Mouse (Mus musculus): ENCODE results near the gene Tatdn2. TPM values are rescaled to one million over a fixed set of nuclear protein-coding genes. Genes with fewer than 3 reads are reported as not detected.

Tatdn2 gene
- polyA plus RNA-seq, 1 experiment from 2014 or later, result 1.3 TPM

DNA sequence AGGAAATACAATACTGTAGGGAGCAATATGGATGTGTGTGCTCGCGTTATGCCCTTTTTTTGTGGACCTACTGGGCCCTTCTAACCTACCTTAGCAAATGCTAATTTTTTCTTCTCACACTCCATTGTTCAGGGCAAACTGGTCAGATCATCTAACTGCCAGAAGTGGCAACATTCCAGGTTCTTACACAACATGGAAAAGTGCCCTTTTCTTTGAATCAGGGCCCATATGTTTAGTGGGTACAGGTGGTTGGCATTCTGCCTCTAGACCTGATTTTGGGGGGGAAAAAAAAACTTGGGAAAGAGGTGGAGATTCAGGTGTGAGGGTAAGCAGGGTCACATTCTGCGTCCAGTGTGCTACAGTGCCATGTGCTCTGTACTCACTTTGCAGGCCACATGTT lies 20.7 kb downstream of the Tatdn2 start:
- no peak overlapping the region for H3K4me3 ChIP-seq (ENCODE audit: low read depth, low read length)
- peak; percentile 62 for ATAC-seq
- H3K27me3 ChIP-seq (replicated peaks; ENCODE audit: insufficient read depth, low read length), result no peaks in the 10 kb centered on the region
- peaks cover 23% of the 10 kb centered on the region for H3K36me3 ChIP-seq (ENCODE audit: insufficient read depth, low read length)
- 60% methylated on average over 3 of the region's 3 CpGs for WGBS
- H3K9me3 ChIP-seq (ENCODE audit: low read length), result no peaks in the 10 kb centered on the region
- H3K4me2 ChIP-seq (replicated peaks; ENCODE audit: low read depth, low read length), result no peak overlapping the region
- H3K27ac ChIP-seq (ENCODE audit: low read length), result no peak overlapping the region; the same call in 1 of the 2 replicates
- TF ChIP-seq CTCF (IDR thresholded peaks at IDR 0.05) (no peak), EP300 (IDR thresholded peaks at IDR 0.05) (no peak)
- peak; percentile 40 for DNase-seq (ENCODE audit: low spot score)
- H3K4me1 ChIP-seq (ENCODE audit: insufficient read depth, low read depth, low read length), result no peaks in the 10 kb centered on the region
- no peak overlapping the region for H3K9ac ChIP-seq (replicated peaks; ENCODE audit: low read depth)

DNA sequence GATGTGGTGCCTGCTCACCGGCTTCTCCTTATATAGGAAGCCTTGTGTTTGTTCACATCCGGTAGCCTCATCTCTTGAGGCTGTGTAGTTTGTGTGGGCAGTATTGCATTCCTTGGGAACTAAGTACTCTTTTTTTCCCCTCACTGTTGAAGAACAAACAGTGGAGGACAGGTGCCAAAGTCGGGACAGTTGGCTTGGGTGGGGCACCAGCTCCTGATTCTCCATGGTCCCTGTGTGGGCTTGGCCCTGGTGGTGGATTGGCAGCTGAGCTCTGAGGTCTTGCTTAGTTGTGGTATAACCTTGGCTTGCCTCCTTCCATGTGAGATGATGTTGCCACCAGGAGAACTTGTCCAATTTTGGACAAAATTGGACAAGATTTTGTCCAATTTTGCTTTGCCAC lies 23.0 kb downstream of the Tatdn2 start, which contains the start of gene Ghrl:
TSS of gene Ghrl (minus strand) at position 3 of the 400 bp plus-strand sequence.
- DNase-seq (ENCODE audit: low spot score) (no peak), ATAC-seq (no peak)
- Histone ChIP-seq H3K9ac (replicated peaks; ENCODE audit: low read depth) (no peak within 1 kb of the TSS), H3K4me1 (ENCODE audit: insufficient read depth, low read depth, low read length) (no peaks in the 10 kb centered on the region), H3K36me3 (ENCODE audit: insufficient read depth, low read length) (peaks cover 10% of the 10 kb centered on the region), H3K4me3 (ENCODE audit: low read depth, low read length) (no peak within 1 kb of the TSS), H3K4me2 (replicated peaks; ENCODE audit: low read depth, low read length) (no peak within 1 kb of the TSS), H3K9me3 (ENCODE audit: low read length) (no peaks in the 10 kb centered on the region), H3K27ac (ENCODE audit: low read length) (no peak within 1 kb of the TSS), H3K27me3 (replicated peaks; ENCODE audit: insufficient read depth, low read length) (no peaks in the 10 kb centered on the region)
- TF ChIP-seq EP300 (IDR thresholded peaks at IDR 0.05), result no peak
- TF ChIP-seq CTCF (IDR thresholded peaks at IDR 0.05), result no peak
- WGBS, result 58% methylated on average over 3 of the region's 3 CpGs

DNA sequence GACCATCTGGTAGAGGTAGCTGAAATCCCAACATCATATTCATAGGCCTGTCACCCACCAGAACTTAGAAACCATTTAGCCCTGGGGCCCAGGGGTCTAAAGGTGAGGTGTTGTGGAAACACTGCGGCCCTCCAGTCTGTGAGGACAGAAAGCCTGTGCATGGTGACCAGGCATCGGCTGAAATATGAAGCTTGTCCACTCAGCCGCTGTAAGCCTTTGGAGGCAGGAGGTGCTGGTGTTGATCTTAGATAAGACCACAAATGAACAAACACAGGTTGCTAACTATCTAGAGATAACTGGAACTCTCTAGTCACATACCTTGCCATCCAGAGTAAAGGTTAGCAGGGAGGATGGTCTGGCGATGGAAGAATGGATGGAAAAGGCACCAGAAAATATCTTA lies 24.2 kb downstream of the Tatdn2 start:
- Histone ChIP-seq H3K4me3 (ENCODE audit: low read depth, low read length) (no peak overlapping the region), H3K9ac (replicated peaks; ENCODE audit: low read depth) (no peak overlapping the region), H3K4me1 (ENCODE audit: insufficient read depth, low read depth, low read length) (no peaks in the 10 kb centered on the region), H3K4me2 (replicated peaks; ENCODE audit: low read depth, low read length) (no peak overlapping the region), H3K27me3 (replicated peaks; ENCODE audit: insufficient read depth, low read length) (no peaks in the 10 kb centered on the region), H3K27ac (ENCODE audit: low read length) (no peak overlapping the region), H3K36me3 (ENCODE audit: insufficient read depth, low read length) (peaks cover 3% of the 10 kb centered on the region; the same call in 1 of the 2 replicates), H3K9me3 (ENCODE audit: low read length) (no peaks in the 10 kb centered on the region)
- TF ChIP-seq CTCF (IDR thresholded peaks at IDR 0.05) (no peak), EP300 (IDR thresholded peaks at IDR 0.05) (no peak)
- no peak for DNase-seq (ENCODE audit: low spot score)
- 68% methylated on average over 4 of the region's 4 CpGs for WGBS
- ATAC-seq, result peak; percentile 12; the same call in 1 of the 2 replicates

DNA sequence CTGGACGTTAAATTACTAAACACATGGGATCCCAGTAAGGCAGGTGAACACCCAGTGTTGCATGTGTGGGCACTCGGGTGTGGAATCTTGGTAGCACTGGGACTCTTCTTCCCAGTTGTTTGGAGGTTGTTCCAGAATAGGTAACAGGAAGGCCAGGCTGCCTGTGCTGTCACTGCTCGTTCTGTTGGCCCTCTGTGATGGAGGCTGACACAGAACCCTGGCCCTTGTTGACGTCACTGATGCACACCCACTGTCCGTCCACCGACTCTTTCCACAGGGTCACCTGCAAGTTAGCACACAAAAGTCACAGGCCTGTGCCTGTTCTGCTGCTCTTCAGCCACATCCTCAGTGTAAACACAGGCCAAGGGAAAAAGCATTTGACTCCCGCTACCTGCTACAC lies 31.3 kb downstream of the Tatdn2 start:
- ATAC-seq (no peak), DNase-seq (ENCODE audit: low spot score) (no peak)
- no peaks in the 10 kb centered on the region for H3K27me3 ChIP-seq (replicated peaks; ENCODE audit: insufficient read depth, low read length)
- H3K9me3 ChIP-seq (ENCODE audit: low read length), result no peaks in the 10 kb centered on the region
- no peaks in the 10 kb centered on the region for H3K4me1 ChIP-seq (ENCODE audit: insufficient read depth, low read depth, low read length)
- no peak overlapping the region for H3K4me2 ChIP-seq (replicated peaks; ENCODE audit: low read depth, low read length)
- H3K27ac ChIP-seq (ENCODE audit: low read length), result no peak overlapping the region
- no peak overlapping the region for H3K9ac ChIP-seq (replicated peaks; ENCODE audit: low read depth)
- TF ChIP-seq EP300 (IDR thresholded peaks at IDR 0.05) (no peak), CTCF (IDR thresholded peaks at IDR 0.05) (no peak)
- peaks cover 48% of the 10 kb centered on the region for H3K36me3 ChIP-seq (ENCODE audit: insufficient read depth, low read length)
- no peak overlapping the region for H3K4me3 ChIP-seq (ENCODE audit: low read depth, low read length)
- WGBS, result 85% methylated on average over 7 of the region's 7 CpGs

DNA sequence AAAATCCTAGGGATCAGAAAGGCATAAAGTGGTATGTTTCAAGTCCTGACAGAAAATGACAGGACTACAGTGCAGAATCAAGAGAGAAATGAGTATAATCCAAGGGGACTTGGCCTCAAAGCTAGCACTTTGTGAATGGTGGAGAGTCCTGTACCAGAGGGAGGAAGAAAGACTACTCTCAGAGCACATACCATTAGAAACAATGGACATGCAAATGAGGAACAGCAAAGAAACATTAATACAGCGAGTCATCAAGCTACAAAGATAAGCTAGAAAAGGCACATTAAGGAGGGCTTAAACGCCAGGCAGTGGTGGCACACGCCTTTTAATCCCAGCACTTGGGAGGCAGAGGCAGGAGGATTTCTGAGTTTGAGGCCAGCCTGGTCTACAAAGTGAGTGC lies 34.4 kb downstream of the Tatdn2 start:
- 96% methylated on average over 3 of the region's 3 CpGs for WGBS
- Histone ChIP-seq H3K4me1 (ENCODE audit: insufficient read depth, low read depth, low read length) (no peaks in the 10 kb centered on the region), H3K9me3 (ENCODE audit: low read length) (no peaks in the 10 kb centered on the region), H3K27ac (ENCODE audit: low read length) (no peak overlapping the region), H3K4me3 (ENCODE audit: low read depth, low read length) (no peak overlapping the region), H3K4me2 (replicated peaks; ENCODE audit: low read depth, low read length) (no peak overlapping the region), H3K36me3 (ENCODE audit: insufficient read depth, low read length) (peaks cover 56% of the 10 kb centered on the region), H3K9ac (replicated peaks; ENCODE audit: low read depth) (no peak overlapping the region), H3K27me3 (replicated peaks; ENCODE audit: insufficient read depth, low read length) (no peaks in the 10 kb centered on the region)
- ATAC-seq (no peak), DNase-seq (ENCODE audit: low spot score) (no peak)
- TF ChIP-seq CTCF (IDR thresholded peaks at IDR 0.05) (no peak), EP300 (IDR thresholded peaks at IDR 0.05) (no peak)

DNA sequence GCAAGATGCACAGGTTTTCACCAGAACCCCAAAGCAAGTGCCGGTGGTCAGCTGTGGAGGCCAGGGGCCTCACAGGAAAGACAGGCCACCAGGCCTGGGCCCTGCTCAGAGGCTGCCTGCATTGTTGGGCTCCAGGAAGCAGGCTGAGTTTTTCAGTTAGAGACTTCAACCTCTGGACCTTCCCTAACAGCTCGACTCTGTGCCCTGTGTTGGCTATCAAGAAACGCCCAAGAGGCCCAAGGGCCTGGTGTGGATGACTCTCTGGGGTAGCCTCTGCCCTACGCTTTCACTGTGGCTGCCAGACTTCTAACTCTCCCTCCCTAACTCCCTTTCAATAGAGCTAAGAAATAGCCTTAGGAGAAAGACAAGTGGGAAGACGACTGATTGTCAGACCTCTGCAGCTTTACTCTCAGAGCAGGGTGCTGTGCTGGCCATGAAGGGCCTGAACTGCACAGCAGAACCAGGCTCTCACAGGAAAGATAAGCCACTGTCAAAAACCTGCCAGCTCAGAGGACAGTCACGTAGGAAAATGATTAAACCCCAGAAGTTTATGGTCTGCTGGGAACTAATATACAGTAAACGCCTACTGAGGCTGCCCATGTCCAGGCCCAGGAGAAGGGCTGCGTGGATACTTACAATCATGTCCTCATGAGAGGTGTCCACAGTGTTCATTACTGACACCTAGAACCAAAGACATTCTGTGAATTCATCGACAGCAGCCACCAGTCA lies 40.6 kb downstream of the Tatdn2 start:
- Histone ChIP-seq H3K27ac (ENCODE audit: low read length) (no peak overlapping the region), H3K36me3 (ENCODE audit: insufficient read depth, low read length) (peaks cover 13% of the 10 kb centered on the region), H3K27me3 (replicated peaks; ENCODE audit: insufficient read depth, low read length) (no peaks in the 10 kb centered on the region), H3K4me1 (ENCODE audit: insufficient read depth, low read depth, low read length) (no peaks in the 10 kb centered on the region; the same call in 1 of the 2 replicates), H3K9me3 (ENCODE audit: low read length) (no peaks in the 10 kb centered on the region), H3K9ac (replicated peaks; ENCODE audit: low read depth) (no peak overlapping the region), H3K4me2 (replicated peaks; ENCODE audit: low read depth, low read length) (no peak overlapping the region), H3K4me3 (ENCODE audit: low read depth, low read length) (no peak overlapping the region)
- no peak for TF ChIP-seq EP300 (IDR thresholded peaks at IDR 0.05)
- TF ChIP-seq CTCF (IDR thresholded peaks at IDR 0.05), result no peak
- 89% methylated on average over 9 of the region's 9 CpGs for WGBS
- ATAC-seq (no peak), DNase-seq (ENCODE audit: low spot score) (no peak)
